Mouse (Mus musculus) frontal cortex, postnatal 25 days (tissue): ENCODE results near the gene Hmgxb4.

Experiments
- DNase-seq, 2 experiments: peaks; one replicate each; pipeline ENCODE4 v3.0.0; 2022; ENCODE audit warnings: low spot score in 2 of 2

Hmgxb4 gene

GRCm38 (mm10) chr8:75018274-75018972, 25.3 kb downstream of the Hmgxb4 start:
- DNase-seq = no peak

DNA sequence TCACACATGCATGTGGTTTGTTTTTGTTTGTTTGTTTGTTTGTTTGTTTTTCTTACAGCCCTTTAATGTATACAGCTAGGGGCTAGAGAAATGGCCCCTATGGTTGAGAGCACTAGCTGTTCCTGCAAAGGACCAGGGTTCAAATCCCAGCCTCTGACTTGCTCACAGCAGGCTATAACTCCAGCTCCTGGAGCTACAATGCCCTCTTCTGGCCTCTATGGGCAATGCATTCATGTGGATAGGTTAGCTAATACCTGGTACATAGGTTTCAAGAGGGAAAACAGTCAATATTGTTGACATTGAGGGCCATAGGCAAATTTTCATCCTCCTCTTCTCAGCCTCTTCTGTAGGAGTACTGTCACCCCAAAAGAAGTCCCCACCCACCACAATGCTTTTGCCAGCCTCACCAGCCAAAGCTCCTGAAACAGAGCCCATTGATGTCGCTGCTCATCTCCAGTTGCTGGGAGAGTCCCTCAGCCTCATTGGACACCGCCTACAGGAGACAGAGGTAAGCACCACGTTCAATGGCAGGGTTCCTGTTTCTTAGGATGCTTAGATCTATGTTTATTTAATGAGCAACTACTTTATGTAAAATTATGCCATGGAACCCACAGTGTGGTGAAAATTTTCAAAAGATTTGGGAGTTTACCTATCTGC, 30.6 kb downstream of the Hmgxb4 start:
- no peak for DNase-seq

- no peak for DNase-seq
These were observed 32.7 kb downstream of the Hmgxb4 start for GRCm38 (mm10) chr8:75025809-75026208.

DNA sequence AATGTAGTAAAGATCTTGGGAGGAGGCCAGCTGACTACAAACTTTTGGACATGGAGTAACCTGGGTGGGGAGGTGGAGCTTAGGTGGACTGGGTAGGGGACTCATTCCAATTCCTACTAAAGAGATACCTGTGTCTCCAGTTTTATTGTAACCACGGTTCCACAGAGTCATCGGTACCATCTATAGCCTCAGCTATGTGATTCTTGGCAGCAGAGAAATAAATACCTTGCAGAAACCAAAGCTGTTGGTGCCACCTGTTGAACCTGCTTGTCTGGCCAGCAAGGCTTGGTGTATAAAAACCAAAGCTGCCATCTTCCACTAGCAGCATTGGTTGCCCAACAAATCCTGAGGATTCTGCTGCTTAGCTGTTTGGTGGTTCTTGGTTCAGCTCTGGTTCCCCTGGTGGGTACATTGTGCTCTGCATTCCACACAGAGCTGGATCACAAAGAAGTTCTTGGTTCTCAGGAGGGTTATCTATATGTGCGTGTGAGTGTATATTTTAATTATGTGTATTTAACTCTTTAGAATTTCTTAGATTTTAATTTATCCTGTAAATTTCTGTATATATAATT, 37.4 kb downstream of the Hmgxb4 start:
- no peak for DNase-seq

- no peak for DNase-seq
These were observed 39.8 kb downstream of the Hmgxb4 start for GRCm38 (mm10) chr8:75032961-75033360.

DNA sequence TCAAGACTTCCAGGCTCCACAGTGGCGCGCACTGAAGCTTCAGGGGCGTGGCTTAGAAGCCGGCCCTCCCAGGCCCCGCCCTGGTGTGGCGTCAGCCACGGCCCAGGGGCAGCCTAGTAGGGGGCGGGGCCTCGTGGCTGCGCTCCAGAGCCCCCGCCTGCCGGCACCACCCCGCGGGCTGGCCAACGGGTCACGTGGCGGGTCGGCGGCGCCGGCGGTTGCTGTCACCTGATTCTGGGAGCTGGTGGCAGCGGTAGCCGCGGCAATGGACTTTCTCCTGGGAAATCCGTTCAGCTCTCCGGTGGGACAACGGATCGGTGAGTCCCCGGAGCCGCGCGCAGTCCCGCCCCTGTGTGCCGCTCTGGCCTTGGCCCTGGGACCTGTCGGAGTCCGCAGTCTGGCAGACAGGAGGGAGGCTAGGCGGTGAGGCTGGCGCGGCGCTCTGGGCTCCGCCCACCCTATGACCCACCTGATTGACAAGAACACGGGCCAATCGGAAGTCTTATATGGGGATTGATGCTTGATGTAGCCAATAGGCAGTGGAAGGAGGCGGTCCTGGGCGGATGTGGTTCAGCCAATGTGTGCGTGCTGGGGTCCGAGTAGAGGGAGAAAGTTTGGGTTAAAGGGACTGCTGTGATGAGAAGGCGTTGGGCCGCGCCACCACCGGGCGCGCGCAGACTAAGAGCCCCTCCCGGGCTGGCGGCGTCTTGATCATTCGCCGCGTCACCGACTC, 40.5 kb downstream of the Hmgxb4 start, which contains the start of gene Tom1:
Gene Tom1 (plus strand): TSS at position 195 of the 733 bp plus-strand sequence.
- peak; percentile 99 to 100 for DNase-seq

- DNase-seq = no peak
These were observed 41.1 kb downstream of the Hmgxb4 start for GRCm38 (mm10) chr8:75034285-75034684.

DNA sequence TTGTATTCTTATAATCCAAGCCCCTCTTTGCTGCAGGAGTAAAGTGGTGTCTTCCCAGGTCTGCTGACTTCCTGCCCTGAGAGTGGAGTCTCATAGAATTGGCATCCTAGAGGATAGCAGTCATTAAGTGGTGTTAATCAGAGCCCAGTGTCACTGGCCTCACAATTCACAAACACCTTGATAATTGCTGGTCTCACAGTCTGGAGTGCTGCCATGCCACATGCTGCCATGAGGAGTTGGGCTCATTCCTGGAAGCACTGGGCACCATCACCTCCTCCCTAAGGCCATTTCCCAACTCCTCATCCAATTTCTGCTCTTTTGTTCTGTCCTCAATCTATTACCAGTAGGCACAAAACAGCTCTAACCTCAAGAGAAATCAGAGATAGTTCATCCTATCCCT, 42.5 kb downstream of the Hmgxb4 start:
- DNase-seq = no peak

- DNase-seq = no peak
These were observed 45.3 kb downstream of the Hmgxb4 start for GRCm38 (mm10) chr8:75038497-75038896.

DNA sequence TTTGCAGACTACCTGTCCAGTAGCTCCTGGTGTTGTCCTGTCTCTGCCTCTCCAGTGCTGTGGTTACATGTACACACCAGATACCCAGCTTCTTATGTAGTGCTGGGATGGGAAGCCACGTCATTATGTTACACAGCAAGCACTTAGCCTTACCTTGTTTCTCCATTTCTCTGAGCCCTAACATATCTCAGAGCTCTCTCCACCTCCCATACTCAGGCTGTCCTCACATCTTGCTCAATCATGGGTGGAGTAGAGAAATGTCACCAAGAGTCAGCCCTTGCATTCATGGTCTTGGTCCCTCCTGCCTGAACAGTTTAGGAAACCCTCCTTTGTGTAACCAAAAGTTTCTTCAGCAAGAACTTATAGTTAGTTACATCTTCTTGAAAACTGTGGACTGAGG, 46.6 kb downstream of the Hmgxb4 start:
- no peak for DNase-seq

- no peak for DNase-seq
These were observed 49.0 kb downstream of the Hmgxb4 start for GRCm38 (mm10) chr8:75042171-75042570.

DNA sequence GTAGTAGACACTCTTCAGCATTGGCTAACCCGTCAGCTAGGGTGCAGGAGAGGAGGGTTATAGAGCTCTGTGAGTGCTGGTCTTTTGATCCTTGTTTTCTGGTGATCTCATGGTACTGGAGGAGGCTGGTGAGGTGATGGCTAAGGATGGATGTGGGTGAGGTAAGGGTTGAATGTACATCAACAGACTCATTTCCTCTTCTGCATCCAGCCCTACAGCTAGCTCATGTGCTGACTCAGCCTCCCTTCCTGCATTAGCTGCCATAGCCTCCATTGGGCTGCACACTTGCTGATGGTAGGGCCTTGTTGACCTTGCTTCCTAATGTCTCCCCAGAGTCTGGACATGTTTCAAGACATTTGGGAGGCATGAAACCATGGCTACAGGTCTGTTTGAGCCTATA, 49.8 kb downstream of the Hmgxb4 start:
- no peak for DNase-seq

- no peak for DNase-seq
These were observed 53.1 kb downstream of the Hmgxb4 start for GRCm38 (mm10) chr8:75046303-75046702.

DNA sequence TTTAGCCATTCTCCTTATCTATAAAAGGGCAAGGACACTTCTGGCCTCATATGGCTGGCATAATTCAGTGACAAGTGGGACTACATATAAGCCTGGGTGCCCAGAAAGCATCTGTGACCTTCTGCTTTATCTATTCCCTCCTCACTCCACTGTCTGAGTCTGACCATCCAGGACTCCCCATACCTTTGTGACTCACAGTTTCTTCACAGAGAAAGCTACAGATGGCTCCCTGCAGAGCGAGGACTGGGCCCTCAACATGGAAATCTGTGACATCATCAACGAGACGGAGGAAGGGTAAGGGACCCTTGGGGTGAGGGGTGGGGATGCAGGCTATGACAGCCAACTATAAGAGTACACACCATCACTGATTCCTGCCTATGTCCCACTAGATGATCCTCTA, 54.6 kb downstream of the Hmgxb4 start:
- DNase-seq = no peak

GRCm38 (mm10) chr8:75053342-75053741, 60.2 kb downstream of the Hmgxb4 start:
- no peak for DNase-seq

DNA sequence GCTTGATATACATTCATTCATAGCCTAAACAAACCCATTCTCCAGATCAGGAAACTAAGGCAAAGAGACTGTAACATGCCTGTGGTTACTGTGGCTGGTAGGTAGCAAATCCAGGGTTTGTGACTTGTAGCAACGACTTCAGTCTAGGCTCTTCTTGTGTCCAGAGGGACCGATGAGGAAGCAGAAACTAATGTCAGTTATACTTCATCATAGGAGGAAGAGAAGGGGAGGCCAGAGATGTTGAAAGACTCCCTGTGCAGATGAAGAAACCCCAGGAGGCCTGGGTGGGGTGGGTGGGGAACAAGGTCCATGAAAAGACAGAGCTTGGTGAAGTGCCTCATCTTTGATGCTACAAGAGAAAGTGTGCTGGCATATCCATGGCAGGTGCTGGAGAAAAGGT, 62.5 kb downstream of the Hmgxb4 start:
- no peak for DNase-seq

- no peak for DNase-seq
These were observed 66.9 kb downstream of the Hmgxb4 start for GRCm38 (mm10) chr8:75060022-75060421.

- no peak for DNase-seq
These were observed 67.7 kb downstream of the Hmgxb4 start for GRCm38 (mm10) chr8:75060815-75061214.

DNA sequence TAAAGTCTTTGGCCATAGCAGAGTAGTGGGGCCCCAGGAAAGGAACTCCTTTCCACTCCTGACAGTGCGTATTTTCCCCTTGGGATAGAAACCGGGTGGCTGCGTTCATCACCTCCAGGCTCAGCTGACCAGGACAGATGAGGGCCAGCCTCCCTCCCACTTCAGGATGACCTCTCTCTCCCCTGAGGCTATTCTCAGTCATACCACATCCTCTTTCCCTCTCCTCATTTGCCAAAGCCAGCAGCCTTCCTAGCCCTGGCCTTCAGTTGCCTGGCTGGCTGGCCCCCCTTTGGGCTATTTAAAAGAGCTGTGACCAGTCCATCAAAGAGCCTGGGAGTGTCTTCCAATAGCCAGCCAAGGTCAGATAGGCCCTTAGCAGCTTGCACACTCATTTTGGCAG, 70.1 kb downstream of the Hmgxb4 start:
- no peak for DNase-seq

- no peak for DNase-seq
These were observed 71.6 kb downstream of the Hmgxb4 start for GRCm38 (mm10) chr8:75064790-75065189.

- DNase-seq = no peak
These were observed 74.1 kb downstream of the Hmgxb4 start for GRCm38 (mm10) chr8:75067287-75067686.

- no peak for DNase-seq
These were observed 77.1 kb downstream of the Hmgxb4 start for GRCm38 (mm10) chr8:75070297-75070696.
